Mouse (Mus musculus) erythroblast, adult 5-6 weeks (primary cell): Measurements from ENCODE around the gene Macrod1. TPM values are rescaled to one million over a fixed set of nuclear protein-coding genes. Genes with fewer than 3 reads are reported as not detected.
A peak's percentile ranks its signal among the peaks of the same experiment; 100 is the strongest.

Experiments
- ATAC-seq: replicated peaks from 2 replicates; pipeline ENCODE4 v1.8.0; 2016; ENCODE audit warnings: moderate number of reproducible peaks, mild to moderate bottlenecking, moderate TSS enrichment, inconsistent platforms; ENCODE audit not compliant: poor library complexity, low FRiP score, severe bottlenecking
- total RNA-seq, 2 experiments: library from RNA; stranded (forward) in 1 of 2; stranded (reverse) in 1 of 2; fragments of 150-400 nt in 1 of 2; fragments of 200-764, 138-1000 nt in 1 of 2; gene quantifications; 2 replicates each; pipeline versions ENCODE4 v1.2.3 to v1.2.4; 2015 to 2017; ENCODE audit warnings: low replicate concordance in 2 of 2

Gene Macrod1
- total RNA-seq, 2 experiments from 2014 or later: 0.77 to 0.94 TPM

GRCm38 (mm10) chr19:7134631-7135091, 78.1 kb downstream of the Macrod1 start:
- no peak for ATAC-seq

GRCm38 (mm10) chr19:7135525-7135924, 78.9 kb downstream of the Macrod1 start:
- no peak for ATAC-seq

DNA sequence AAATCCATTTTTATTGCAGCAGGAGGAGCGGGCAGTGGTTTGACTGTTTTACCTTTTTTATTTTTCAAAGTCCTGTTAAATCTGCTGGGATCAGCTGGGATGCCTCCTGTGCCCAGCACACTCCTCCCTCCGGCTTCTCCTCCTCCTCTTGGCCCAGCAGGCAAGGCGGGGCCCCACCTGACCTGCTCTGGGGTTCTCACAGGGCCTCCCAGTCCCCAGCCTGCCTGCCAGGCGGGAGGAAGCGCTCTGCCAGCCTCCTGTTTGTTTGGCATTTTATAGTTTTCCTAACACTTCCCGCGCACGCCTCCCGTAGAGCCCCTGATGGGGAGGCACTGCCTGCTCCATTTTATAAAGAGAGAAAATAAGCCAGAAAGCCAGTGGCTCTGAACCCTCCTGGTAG, 79.4 kb downstream of the Macrod1 start:
- no peak for ATAC-seq

GRCm38 (mm10) chr19:7136714-7137498, 80.3 kb downstream of the Macrod1 start:
- ATAC-seq: no peak

- ATAC-seq: no peak
Measured at GRCm38 (mm10) chr19:7138327-7138726, 81.7 kb downstream of the Macrod1 start.

DNA sequence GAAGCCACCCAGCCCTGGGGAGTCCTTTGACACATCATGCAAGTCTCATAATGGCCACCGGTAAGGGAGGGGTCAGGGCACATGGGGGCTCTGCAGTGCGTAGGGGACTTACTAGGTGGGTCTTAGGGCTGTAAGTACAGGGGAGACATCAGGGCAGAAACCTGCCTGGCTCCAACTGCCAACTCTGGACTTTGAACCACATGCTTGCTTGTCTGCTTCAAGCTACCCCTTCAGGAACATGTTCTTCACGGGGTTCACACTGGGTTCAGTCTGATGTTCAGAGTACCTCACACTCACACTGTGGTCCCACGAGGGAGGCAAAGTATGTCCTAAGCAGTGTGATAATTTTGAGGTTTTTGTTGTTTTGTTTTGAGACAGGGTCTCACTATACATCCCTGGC, 82.7 kb downstream of the Macrod1 start:
- no peak for ATAC-seq

GRCm38 (mm10) chr19:7140373-7140772, 83.8 kb downstream of the Macrod1 start:
- ATAC-seq: no peak

DNA sequence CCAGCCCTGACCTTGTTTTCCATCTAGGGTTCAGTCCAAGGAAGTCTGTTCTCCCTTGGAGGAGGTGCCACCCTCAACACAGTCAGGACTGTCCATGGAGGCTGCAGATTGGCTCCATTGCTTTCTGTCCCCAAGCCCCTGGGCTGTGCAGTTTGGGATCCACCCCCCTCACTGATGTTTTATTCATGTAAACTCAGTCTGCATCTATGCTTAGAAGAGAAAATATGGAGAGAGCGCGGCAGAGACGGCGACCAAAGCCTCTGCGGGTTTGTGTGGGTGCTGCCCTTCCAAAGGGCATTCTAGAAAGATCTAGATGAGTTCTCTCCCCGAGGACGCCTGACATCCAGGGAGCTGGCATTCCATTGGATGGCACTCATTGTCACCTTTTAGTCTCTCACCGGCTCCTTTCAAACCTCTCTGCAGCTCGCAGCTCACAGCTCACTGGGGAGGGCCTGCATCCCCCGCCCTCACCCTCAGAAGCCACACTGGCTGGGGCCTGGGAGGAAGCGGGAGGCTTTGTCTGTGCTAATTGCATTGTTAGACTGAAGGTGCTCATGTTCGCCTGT, 84.3 kb downstream of the Macrod1 start:
- ATAC-seq: no peak

DNA sequence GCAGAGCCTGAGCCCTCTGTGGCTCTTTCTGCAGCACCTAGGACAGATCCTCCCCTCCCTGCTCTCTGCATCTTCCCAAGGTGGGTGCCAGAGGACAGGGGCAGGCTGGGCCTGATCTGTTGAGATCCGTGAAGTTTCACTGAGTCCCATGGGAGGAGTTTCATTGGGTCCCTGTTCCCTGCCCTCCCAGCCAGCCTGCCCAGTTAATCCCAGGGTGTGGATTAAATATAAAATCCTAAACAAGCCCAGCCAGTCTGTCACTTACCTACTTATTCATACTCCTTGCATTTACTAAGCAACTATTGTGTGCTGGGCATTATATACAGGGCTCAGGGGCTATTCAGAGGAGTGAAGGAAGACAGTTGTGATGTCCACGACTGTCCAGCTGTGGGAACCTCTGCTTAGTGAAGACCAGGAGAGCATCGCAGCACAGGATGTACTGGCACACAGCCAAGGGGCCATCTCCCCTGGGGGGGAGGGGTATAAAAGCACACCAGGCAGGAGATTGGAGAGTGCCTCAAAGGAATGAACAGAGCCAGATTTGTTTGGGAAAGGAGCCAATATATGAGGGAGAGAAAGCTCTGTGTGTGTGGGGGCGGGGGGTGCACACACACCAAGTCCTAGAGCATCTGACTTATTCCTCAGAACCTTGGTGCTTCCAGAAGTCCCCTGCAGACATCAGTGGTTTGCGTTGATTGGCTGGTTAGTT, 85.8 kb downstream of the Macrod1 start:
- ATAC-seq: no peak

DNA sequence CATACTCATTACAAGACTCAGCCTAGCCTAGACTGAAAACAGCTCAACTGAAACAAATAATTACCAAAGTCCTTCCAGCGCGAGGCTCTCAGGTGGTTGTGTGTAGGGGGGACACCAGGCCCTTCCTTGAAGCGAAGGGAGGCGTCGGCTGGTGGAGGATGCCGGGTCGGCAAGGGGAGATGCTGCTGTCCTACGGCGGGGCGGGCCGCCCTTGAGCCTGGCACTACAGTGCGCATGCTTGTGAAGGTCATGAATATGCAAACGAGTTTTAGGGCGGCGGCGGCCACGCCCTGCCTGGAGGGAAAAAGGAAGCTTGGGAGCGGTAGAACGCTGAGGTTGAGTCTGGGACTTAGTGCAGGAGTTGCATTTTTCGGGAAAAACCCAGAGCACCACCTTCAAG, 87.2 kb downstream of the Macrod1 start:
- ATAC-seq: 0 out of 2 replicates have a peak, but pooled peaks have one; percentile 38

GRCm38 (mm10) chr19:7144458-7144857, 87.8 kb downstream of the Macrod1 start:
- no peak for ATAC-seq

DNA sequence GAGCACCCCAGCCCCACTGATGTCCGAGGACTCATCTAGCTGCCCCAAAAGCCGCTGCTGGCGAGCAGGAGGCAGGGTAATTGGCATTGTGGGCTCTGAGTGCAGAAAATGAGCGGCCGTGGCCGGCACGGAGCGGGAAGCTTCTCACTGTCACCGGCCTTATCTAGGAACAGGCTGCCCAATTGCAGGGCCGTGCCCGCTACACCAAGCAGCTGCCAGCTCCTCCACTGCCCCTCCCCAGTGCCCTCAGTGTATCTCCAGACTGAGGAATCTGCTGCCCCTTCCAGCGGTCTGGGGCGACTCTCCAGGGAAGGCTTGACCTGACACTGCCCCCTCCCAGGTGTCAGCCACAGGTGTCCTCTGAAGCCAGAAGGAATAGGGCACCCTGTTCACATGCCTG, 89.8 kb downstream of the Macrod1 start:
- ATAC-seq: no peak

DNA sequence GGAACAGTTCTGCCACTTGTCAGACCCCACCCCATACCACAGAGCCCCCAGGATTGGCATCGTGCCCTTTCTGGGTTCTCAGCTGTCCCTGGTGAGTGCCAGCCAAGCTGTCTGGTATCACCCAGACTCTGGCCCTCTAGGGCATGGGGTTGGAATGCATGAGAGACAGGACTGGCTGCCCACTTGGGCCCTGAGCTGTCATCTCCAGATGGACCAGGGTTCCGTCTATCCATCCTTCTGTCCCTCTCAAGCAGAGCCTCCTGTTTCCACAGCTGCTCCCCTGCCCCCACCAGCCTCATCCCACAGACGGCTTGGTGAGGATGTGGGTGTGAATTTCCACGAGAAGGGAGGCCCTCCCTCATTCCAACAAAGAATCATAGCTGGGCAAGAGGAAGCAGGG, 91.5 kb downstream of the Macrod1 start:
- ATAC-seq: no peak

GRCm38 (mm10) chr19:7148541-7149085, 92.0 kb downstream of the Macrod1 start:
- ATAC-seq: no peak

- ATAC-seq: no peak
Measured at GRCm38 (mm10) chr19:7149158-7149685, 92.6 kb downstream of the Macrod1 start.

GRCm38 (mm10) chr19:7151300-7151926, 94.8 kb downstream of the Macrod1 start:
- ATAC-seq: no peak

DNA sequence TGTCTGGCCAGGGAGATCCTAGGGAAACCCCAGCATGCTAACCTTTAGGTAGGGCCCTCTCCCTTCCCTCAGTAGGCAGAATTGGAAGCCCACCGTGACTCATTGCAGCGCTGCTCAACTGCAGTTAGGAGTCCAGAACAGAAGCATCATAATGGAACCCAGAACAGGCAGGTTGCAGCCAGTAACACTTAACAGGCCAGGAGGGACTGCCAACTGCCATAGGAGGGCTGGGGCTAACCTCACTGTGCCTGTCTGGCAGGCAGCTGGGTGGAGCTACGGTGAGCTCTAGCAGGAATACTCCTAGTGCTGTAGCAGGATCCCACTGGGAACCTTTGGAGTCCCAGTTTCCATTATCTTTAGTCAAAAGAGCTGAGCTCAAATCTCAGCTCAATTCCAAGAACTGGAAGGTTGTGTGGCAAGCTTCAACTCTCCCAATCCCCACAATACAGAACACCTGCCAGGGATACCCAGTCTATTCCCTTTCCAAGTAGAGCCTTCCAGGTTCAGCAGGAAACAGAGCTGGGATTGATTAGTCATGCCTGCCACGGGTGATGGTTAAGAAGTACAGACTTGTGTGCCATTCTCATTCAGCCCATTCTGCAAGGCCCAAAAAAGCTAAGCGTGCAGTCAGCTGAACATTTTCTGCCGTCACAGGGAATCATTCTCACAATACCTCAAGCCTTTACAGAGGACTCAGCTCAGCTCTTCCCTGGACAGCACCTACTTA, 95.5 kb downstream of the Macrod1 start:
- ATAC-seq: no peak

DNA sequence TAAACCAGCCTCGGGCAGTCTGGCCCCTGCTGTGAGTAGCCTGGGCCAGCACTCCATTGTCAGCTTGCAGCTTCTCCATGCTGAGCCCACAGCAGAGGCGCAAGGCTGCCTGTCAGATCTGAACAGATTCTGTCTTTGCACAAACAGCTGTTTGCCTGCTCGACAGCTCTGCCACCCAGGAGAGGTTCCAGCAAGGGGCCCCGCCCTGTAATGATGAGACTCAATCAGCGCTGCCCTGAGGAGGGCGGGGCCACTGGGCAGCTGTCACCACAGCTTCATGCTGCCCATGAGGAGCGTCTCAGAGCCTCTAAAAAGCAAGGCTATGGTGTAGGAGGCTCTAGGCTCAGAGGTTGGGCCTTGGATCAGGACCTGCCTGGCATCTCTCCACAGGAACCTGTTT, 96.6 kb downstream of the Macrod1 start:
- no peak for ATAC-seq

DNA sequence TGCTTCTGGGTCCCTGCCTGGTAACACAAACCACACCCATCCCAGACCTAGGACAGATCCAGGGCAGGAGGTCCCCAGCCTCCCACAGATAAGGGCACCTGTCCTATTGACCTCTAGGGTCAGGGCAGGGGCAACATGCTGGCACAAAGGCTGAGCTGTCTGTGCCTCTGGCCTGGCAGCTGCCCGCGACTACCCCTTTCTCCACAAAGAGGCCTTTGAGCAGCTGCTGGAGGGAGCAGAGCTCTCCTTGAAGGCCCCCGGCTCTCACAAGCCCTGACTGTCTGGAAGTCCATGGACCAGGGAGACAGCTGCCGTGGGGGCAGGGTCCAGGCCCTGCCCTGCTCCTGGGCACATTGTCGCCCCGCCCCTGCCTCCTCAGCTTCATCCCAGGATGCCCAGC, 98.6 kb downstream of the Macrod1 start:
- ATAC-seq: 0 out of 2 replicates have a peak, but pooled peaks have one; percentile 16
